Mouse (Mus musculus) MEL (cell line): ENCODE measurements at regions not wholly inside any gene's neighbourhood (a gene's known extent, or its start where the extent isn't known, plus 50 kb on each side); places are given as distances from the start of the nearest gene placed in this dataset.

Experiments
- DNase-seq: peaks from one replicate; pipeline ENCODE4 v3.0.0; 2011; ENCODE audit warnings: low read depth, low spot score
- H3K27ac ChIP-seq: 2 replicates; pipeline ENCODE4 v1.5.1; 2012; ENCODE audit warnings: low read depth, mild to moderate bottlenecking, control low read depth, low read length, moderate library complexity; ENCODE audit not compliant: control insufficient read depth
- H3K27me3 ChIP-seq, 2 experiments: fragments of 150-350 bp in 1 of 2; sonication (generic) in 1 of 2; 2 replicates each; pipeline ENCODE4 v1.6.1; 2012; ENCODE audit warnings: low read length in 2 of 2, mild to moderate bottlenecking in 2 of 2, improper control_type of control experiment in 1 of 2, moderate library complexity in 1 of 2; ENCODE audit not compliant: insufficient read depth in 2 of 2, control insufficient read depth in 1 of 2
- H3K36me3 ChIP-seq, 2 experiments: 2 replicates each; pipeline ENCODE4 v1.6.1; 2012 to 2014; ENCODE audit warnings: low read length in 2 of 2, improper control_type of control experiment in 1 of 2, inconsistent platforms in 1 of 2, mild to moderate bottlenecking in 1 of 2; ENCODE audit not compliant: insufficient read depth in 2 of 2, control insufficient read depth in 1 of 2
- H3K4me1 ChIP-seq, 2 experiments: fragments of 150-350 bp in 1 of 2; sonication (generic) in 1 of 2; 2 replicates each; pipeline ENCODE4 v1.6.1; 2012; ENCODE audit warnings: low read length in 2 of 2, improper control_type of control experiment in 1 of 2, mild to moderate bottlenecking in 1 of 2; ENCODE audit not compliant: insufficient read depth in 2 of 2, control insufficient read depth in 1 of 2
- H3K4me3 ChIP-seq, 2 experiments: fragments of 150-350 bp in 1 of 2; sonication (generic) in 1 of 2; 2 replicates each; pipeline ENCODE4 v1.5.1; 2012; ENCODE audit warnings: low read depth in 2 of 2, low read length in 2 of 2, mild to moderate bottlenecking in 2 of 2, moderate library complexity in 2 of 2, control low read depth in 1 of 2, improper control_type of control experiment in 1 of 2; ENCODE audit not compliant: control insufficient read depth in 1 of 2, insufficient read depth in 1 of 2
- H3K79me2 ChIP-seq: 2 replicates; pipeline ENCODE4 v1.6.1; 2012; ENCODE audit warnings: mild to moderate bottlenecking, low read length, moderate library complexity; ENCODE audit not compliant: control insufficient read depth, poor library complexity, insufficient read depth
- H3K9ac ChIP-seq: 2 replicates; pipeline ENCODE4 v1.6.1; 2012; ENCODE audit warnings: low read depth, mild to moderate bottlenecking, control low read depth, low read length, moderate library complexity; ENCODE audit not compliant: control insufficient read depth, poor library complexity, severe bottlenecking
- H3K9me3 ChIP-seq: fragments of 150-350 bp; sonication (generic); replicated peaks from 2 replicates; pipeline ENCODE4 v1.6.1; 2012; ENCODE audit warnings: mild to moderate bottlenecking, low read length, improper control_type of control experiment, moderate library complexity; ENCODE audit not compliant: insufficient read depth
- CHD2 ChIP-seq: IDR thresholded peaks from 2 replicates; pipeline ENCODE4 v1.6.1; 2011; ENCODE audit warnings: low read length, improper control_type of control experiment
- E2F4 ChIP-seq: IDR thresholded peaks from 2 replicates; pipeline ENCODE4 v1.6.1; 2011; ENCODE audit warnings: low read depth, low read length, improper control_type of control experiment, borderline replicate concordance
- EP300 ChIP-seq, 2 experiments: IDR thresholded peaks; 2 replicates each; pipeline ENCODE4 v1.6.1; 2011; ENCODE audit warnings: improper control_type of control experiment in 2 of 2, low read length in 2 of 2, low read depth in 1 of 2, mild to moderate bottlenecking in 1 of 2
- GATA1 ChIP-seq: IDR thresholded peaks from 2 replicates; pipeline ENCODE4 v1.6.1; 2011; ENCODE audit warnings: low read depth, low read length, improper control_type of control experiment
- JUND ChIP-seq: IDR thresholded peaks from 2 replicates; pipeline ENCODE4 v1.6.1; 2011; ENCODE audit warnings: low read depth, mild to moderate bottlenecking, improper control_type of control experiment, low read length
- KAT2A ChIP-seq: conservative IDR thresholded peaks from 2 replicates; pipeline ENCODE4 v1.6.1; 2012; ENCODE audit warnings: low read depth, low read length, improper control_type of control experiment, inconsistent platforms
- MAX ChIP-seq: IDR thresholded peaks from 2 replicates; pipeline ENCODE4 v1.6.1; 2011; ENCODE audit warnings: low read length, improper control_type of control experiment
- MAZ ChIP-seq: IDR thresholded peaks from 2 replicates; pipeline ENCODE4 v1.6.1; 2012; ENCODE audit warnings: low read depth, mild to moderate bottlenecking, inconsistent platforms, low read length, improper control_type of control experiment
- MYB ChIP-seq: IDR thresholded peaks from 2 replicates; pipeline ENCODE4 v1.6.1; 2011; ENCODE audit warnings: mild to moderate bottlenecking, low read depth, low read length, improper control_type of control experiment
- MYC ChIP-seq: IDR thresholded peaks from 2 replicates; pipeline ENCODE4 v1.6.1; 2011; ENCODE audit warnings: low read depth, mild to moderate bottlenecking, low read length, improper control_type of control experiment, moderate library complexity
- NRF1 ChIP-seq: IDR thresholded peaks from 2 replicates; pipeline ENCODE4 v1.6.1; 2014; ENCODE audit warnings: low read depth, mild to moderate bottlenecking, inconsistent platforms, low read length, improper control_type of control experiment, moderate library complexity; ENCODE audit not compliant: poor library complexity, insufficient read depth, severe bottlenecking
- RCOR1 ChIP-seq: IDR thresholded peaks from 2 replicates; pipeline ENCODE4 v1.6.1; 2012; ENCODE audit warnings: low read depth, mild to moderate bottlenecking, inconsistent platforms, low read length, improper control_type of control experiment
- SMC3 ChIP-seq: IDR thresholded peaks from 2 replicates; pipeline ENCODE4 v1.6.1; 2011; ENCODE audit warnings: low read depth, low read length, improper control_type of control experiment
- TAL1 ChIP-seq: IDR thresholded peaks from 2 replicates; pipeline ENCODE4 v1.6.1; 2012; ENCODE audit warnings: mild to moderate bottlenecking, inconsistent platforms, low read length, moderate library complexity, mixed read lengths
- TBP ChIP-seq: IDR thresholded peaks from 2 replicates; pipeline ENCODE4 v1.8.0; 2011; ENCODE audit warnings: low read depth, low read length, improper control_type of control experiment
- TCF12 ChIP-seq: IDR thresholded peaks from 2 replicates; pipeline ENCODE4 v1.6.1; 2014; ENCODE audit warnings: low read depth, mild to moderate bottlenecking, inconsistent platforms, low read length, improper control_type of control experiment, moderate library complexity
- USF1 ChIP-seq: IDR thresholded peaks from 2 replicates; pipeline ENCODE4 v1.6.1; 2014; ENCODE audit warnings: low read depth, mild to moderate bottlenecking, inconsistent platforms, low read length, improper control_type of control experiment, moderate library complexity
- ZC3H11A ChIP-seq: IDR thresholded peaks from 2 replicates; pipeline ENCODE4 v1.6.1; 2012; ENCODE audit warnings: low read depth, mild to moderate bottlenecking, inconsistent platforms, low read length, improper control_type of control experiment

- Histone ChIP-seq H3K36me3 (no peaks in the 10 kb centered on the region), H3K79me2 (no peaks in the 10 kb centered on the region), H3K27me3 (no peaks in the 10 kb centered on the region), H3K27ac (no peak overlapping the region), H3K4me3 (no peak overlapping the region), H3K9ac (no peak overlapping the region), H3K4me1 (no peaks in the 10 kb centered on the region), H3K9me3 (no peaks in the 10 kb centered on the region)
- DNase-seq = no peak
- TF ChIP-seq MYB = no peak
- no peak for TF ChIP-seq CHD2
- no peak for TF ChIP-seq TAL1
- no peak for TF ChIP-seq JUND
- TF ChIP-seq USF1 = no peak
- TF ChIP-seq NRF1 = no peak
- no peak for TF ChIP-seq RCOR1
- no peak for TF ChIP-seq EP300 (IDR thresholded peaks at IDR 0.05; ENCODE audit: low read depth in 1 of 2, low read length in 2 of 2)
- TF ChIP-seq TCF12 = no peak
Measured at GRCm38 (mm10) chr9:41475326-41475725, 313.8 kb upstream of the Ubash3b start.

GRCm38 (mm10) chr9:41474945-41475297 is 313.4 kb upstream of the Ubash3b start:
- Histone ChIP-seq H3K9ac (no peak overlapping the region), H3K4me3 (no peak overlapping the region), H3K27ac (no peak overlapping the region), H3K27me3 (no peaks in the 10 kb centered on the region), H3K36me3 (no peaks in the 10 kb centered on the region), H3K9me3 (no peaks in the 10 kb centered on the region), H3K4me1 (no peaks in the 10 kb centered on the region), H3K79me2 (no peaks in the 10 kb centered on the region)
- no peak for DNase-seq
- no peak for TF ChIP-seq TBP
- TF ChIP-seq MAZ = no peak
- no peak for TF ChIP-seq NRF1
- no peak for TF ChIP-seq ZC3H11A
- TF ChIP-seq KAT2A = no peak
- TF ChIP-seq TAL1 = no peak
- TF ChIP-seq GATA1 = no peak
- TF ChIP-seq MYC = no peak
- no peak for TF ChIP-seq TCF12
- no peak for TF ChIP-seq SMC3
- TF ChIP-seq MAX = no peak
- TF ChIP-seq E2F4 = no peak
